Mouse (Mus musculus): Measurements from ENCODE around the gene Olfr347. TPM values are rescaled to one million over a fixed set of nuclear protein-coding genes. Genes with fewer than 3 reads are reported as not detected.

Olfr347 gene
- polyA plus RNA-seq (2012; ENCODE audit: insufficient read depth, low replicate concordance) = not detected in 2 replicates

GRCm38 (mm10) chr2:36731602-36732001, at the start of gene Olfr347:
Gene Olfr347, plus strand, starts transcription at chr2:36731902.
- Histone ChIP-seq H3K27me3 (replicated peaks) (no peaks in the 10 kb centered on the region), H3K9me3 (no peaks in the 10 kb centered on the region), H3K4me3 (replicated peaks) (no peak within 1 kb of the TSS)

DNA sequence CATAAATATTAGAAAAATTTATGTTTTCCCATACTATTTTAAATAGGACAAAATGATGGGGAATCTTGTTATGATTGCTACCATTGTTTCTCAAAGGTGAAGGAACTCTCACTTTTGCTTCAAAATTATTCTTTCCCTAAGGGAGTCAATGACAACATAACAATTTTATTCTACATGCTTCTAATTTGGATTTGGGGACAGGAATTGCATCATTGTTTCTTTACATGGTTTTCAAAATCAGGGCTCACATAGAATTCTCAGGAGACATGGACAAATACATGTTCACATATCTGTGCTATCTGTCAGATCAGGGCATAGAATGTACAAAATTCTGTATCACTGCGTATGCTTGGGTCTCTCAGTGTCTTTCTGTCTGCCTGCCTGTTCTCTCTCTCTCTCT, 46.2 kb upstream of the Olfr347 start, which contains the start of gene Olfr346:
Olfr346 (plus strand) TSS at position 301 of the 400 bp plus-strand sequence.
- H3K36me3 ChIP-seq (replicated peaks; ENCODE audit: low read length) = no peaks in the 10 kb centered on the region
- H3K9me3 ChIP-seq = no peaks in the 10 kb centered on the region
- TF ChIP-seq GATA1 (IDR thresholded peaks at IDR 0.05; ENCODE audit: borderline replicate concordance, low read length) (no peak), FLI1 (IDR thresholded peaks at IDR 0.05; ENCODE audit: low read length) (no peak)
- no peaks in the 10 kb centered on the region for H3K4me1 ChIP-seq
- H3K4me3 ChIP-seq (replicated peaks) = no peak within 1 kb of the TSS
- H3K27me3 ChIP-seq (replicated peaks) = no peaks in the 10 kb centered on the region

More at GRCm38 (mm10) chr2:36731602-36732001, at the start of gene Olfr347:
- TF ChIP-seq GATA1 (IDR thresholded peaks at IDR 0.05; ENCODE audit: borderline replicate concordance, low read length) = no peak
- TF ChIP-seq FLI1 (IDR thresholded peaks at IDR 0.05; ENCODE audit: low read length) = no peak
- no peaks in the 10 kb centered on the region for H3K36me3 ChIP-seq (replicated peaks; ENCODE audit: low read length)
- no peaks in the 10 kb centered on the region for H3K4me1 ChIP-seq

DNA sequence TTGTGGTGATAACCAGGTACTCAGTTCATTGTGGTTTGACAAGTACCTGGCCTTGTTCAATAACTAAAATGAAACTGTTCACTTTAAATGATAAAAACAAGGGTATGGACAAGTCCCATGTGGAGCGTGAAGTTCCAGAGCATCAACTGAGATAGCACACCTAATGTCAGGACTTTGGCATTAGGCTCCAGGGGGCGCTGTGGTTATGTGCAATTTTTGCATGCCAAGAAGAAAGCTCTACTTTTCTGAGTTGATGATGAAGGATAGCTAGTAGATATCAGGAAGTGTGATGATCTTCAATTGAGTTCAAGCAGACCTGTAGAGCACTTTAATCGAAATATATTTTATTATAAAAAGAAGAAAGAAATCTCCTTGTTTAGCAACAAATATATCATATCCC, 4.5 kb downstream of the Olfr347 start:
- TF ChIP-seq FLI1 (IDR thresholded peaks at IDR 0.05; ENCODE audit: low read length) = no peak
- no peak for TF ChIP-seq GATA1 (IDR thresholded peaks at IDR 0.05; ENCODE audit: borderline replicate concordance, low read length)
- no peaks in the 10 kb centered on the region for H3K36me3 ChIP-seq (replicated peaks; ENCODE audit: low read length)

DNA sequence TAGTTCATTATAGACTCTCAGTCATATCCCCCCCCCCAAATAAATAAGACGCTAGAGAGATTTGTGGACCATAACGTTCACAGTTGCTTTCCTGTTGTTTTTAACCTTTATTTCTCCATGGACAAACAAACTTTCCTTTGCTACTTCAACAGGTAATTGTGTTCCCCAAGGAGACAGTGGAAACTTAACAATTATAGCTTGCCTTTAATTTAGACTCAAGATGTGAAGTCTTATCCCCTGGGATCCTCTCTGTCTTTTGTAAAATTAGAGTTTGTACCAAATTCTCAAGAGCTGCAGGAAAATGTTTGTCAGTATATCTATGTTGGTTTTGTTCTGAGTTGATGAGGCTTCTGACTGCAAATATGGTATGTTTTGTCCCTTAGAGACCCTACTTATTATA, 52.3 kb downstream of the Olfr347 start, which contains the start of gene Olfr348:
Olfr348 (plus strand) TSS at position 301 of the 400 bp plus-strand sequence.
- Histone ChIP-seq H3K27me3 (replicated peaks) (no peaks in the 10 kb centered on the region), H3K4me3 (replicated peaks) (no peak within 1 kb of the TSS), H3K9me3 (0 out of 2 replicates have a peak, but pooled peaks cover 2% of the 10 kb centered on the region), H3K4me1 (no peaks in the 10 kb centered on the region), H3K36me3 (replicated peaks; ENCODE audit: low read length) (no peaks in the 10 kb centered on the region)
- TF ChIP-seq GATA1 (IDR thresholded peaks at IDR 0.05; ENCODE audit: borderline replicate concordance, low read length) = no peak
- no peak for TF ChIP-seq FLI1 (IDR thresholded peaks at IDR 0.05; ENCODE audit: low read length)

More for the DNA sequence above, 4.5 kb downstream of the Olfr347 start:
- no peaks in the 10 kb centered on the region for H3K27me3 ChIP-seq (replicated peaks)
- no peaks in the 10 kb centered on the region for H3K4me1 ChIP-seq
- 0 out of 2 replicates have a peak, but pooled peaks cover 4% of the 10 kb centered on the region for H3K9me3 ChIP-seq
- no peak overlapping the region for H3K4me3 ChIP-seq (replicated peaks)

Other genes starting within 250 kb of the Olfr347 start
- not detected in 2 replicates for gene Olfr341, start 249.4 kb upstream of the Olfr347 start, polyA plus RNA-seq (2012; ENCODE audit: insufficient read depth, low replicate concordance)
- gene Olfr342, start 206.9 kb upstream of the Olfr347 start, polyA plus RNA-seq (2012; ENCODE audit: insufficient read depth, low replicate concordance) = not detected in 2 replicates
- not detected in 2 replicates for gene Olfr344, start 165.2 kb upstream of the Olfr347 start, polyA plus RNA-seq (2012; ENCODE audit: insufficient read depth, low replicate concordance)
- gene Olfr345, start 91.9 kb upstream of the Olfr347 start, polyA plus RNA-seq (2012; ENCODE audit: insufficient read depth, low replicate concordance) = not detected in 2 replicates
- gene Olfr346, start 46.1 kb upstream of the Olfr347 start, polyA plus RNA-seq (2012; ENCODE audit: insufficient read depth, low replicate concordance) = not detected in 2 replicates
- not detected in 2 replicates for gene Olfr348, start 52.4 kb downstream of the Olfr347 start, polyA plus RNA-seq (2012; ENCODE audit: insufficient read depth, low replicate concordance)
- not detected in 2 replicates for gene Olfr50, start 58.6 kb downstream of the Olfr347 start, polyA plus RNA-seq (2012; ENCODE audit: insufficient read depth, low replicate concordance)
- not detected in 2 replicates for gene Olfr3, start 85.1 kb downstream of the Olfr347 start, polyA plus RNA-seq (2012; ENCODE audit: insufficient read depth, low replicate concordance)
- gene Olfr350, start 114.4 kb downstream of the Olfr347 start, polyA plus RNA-seq (2012; ENCODE audit: insufficient read depth, low replicate concordance) = not detected in 2 replicates
- gene Olfr351, start 130.8 kb downstream of the Olfr347 start, polyA plus RNA-seq (2012; ENCODE audit: insufficient read depth, low replicate concordance) = not detected in 2 replicates
- not detected in 2 replicates for gene Olfr352, start 136.6 kb downstream of the Olfr347 start, polyA plus RNA-seq (2012; ENCODE audit: insufficient read depth, low replicate concordance)
- not detected in 2 replicates for gene Olfr353, start 161.0 kb downstream of the Olfr347 start, polyA plus RNA-seq (2012; ENCODE audit: insufficient read depth, low replicate concordance)
- not detected in 2 replicates for gene Olfr354, start 173.8 kb downstream of the Olfr347 start, polyA plus RNA-seq (2012; ENCODE audit: insufficient read depth, low replicate concordance)
- gene Olfr355, start 197.0 kb downstream of the Olfr347 start, polyA plus RNA-seq (2012; ENCODE audit: insufficient read depth, low replicate concordance) = not detected in 2 replicates
- gene Olfr356, start 205.2 kb downstream of the Olfr347 start, polyA plus RNA-seq (2012; ENCODE audit: insufficient read depth, low replicate concordance) = not detected in 2 replicates